Mouse (Mus musculus) embryo, embryonic 11.5 days (tissue): ENCODE results near the gene Atp8b3.

Experiments used
- DNase-seq: peaks from one replicate; pipeline ENCODE4 v3.0.0-alpha.2; 2012; ENCODE audit warnings: low read depth, low spot score

Atp8b3 gene

DNA sequence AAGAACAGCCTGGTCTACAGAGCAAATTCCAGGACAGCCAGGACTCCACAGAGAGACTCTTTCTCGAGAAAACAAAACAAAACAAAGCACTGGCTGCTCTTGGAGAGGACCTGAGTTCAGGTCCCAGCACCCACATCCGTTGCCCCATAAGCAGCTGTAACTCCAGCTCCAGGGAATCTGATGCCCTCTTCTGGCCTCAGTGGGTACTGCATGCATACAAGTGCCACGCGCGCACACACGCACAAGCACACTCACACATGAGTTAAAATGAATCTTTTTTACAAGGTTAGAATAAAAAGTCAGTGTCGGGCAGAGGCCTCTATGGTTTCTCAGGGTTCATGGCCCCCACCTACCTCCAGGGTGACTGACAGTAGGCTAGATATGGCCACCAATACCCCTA lies 15.6 kb downstream of the Atp8b3 start:
- DNase-seq, result no peak

DNA sequence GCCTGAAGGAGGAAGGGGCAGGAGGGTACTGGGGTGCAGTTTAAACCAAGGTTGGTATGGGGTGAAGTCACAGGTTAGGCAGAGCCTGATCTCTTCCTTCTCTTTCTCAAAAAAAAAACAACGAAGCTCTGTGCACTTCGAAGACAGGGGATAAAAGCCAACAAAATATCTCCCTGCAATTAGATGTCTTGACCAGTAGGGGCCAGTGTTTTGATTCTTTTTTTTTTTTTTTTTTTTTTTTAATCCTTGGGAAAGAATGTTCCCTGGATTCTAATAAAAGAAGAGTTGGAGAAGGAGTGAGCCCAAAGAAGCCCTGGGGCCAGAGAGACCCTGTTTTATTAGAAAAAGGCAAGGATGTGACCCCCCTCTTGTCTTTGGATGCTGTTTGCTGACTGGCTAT lies 19.6 kb downstream of the Atp8b3 start:
- DNase-seq, result no peak

DNA sequence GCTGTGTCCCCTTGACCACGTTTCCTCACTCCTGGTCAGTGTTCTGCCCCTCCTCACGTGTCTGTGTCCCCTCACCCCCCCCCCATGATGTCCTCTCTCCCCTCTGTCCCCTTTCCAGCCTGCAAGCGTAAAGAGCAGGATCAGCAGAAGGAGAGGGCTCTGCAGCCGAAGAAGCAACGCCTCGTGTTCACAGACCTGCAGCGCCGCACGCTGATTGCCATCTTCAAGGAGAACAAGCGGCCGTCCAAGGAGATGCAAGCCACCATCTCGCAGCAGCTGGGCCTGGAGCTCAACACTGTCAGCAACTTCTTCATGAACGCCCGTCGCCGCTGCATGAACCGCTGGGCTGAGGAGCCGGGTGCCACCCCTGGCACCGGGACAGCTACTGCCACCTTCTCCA lies 25.2 kb downstream of the Atp8b3 start:
- DNase-seq, result no peak

DNA sequence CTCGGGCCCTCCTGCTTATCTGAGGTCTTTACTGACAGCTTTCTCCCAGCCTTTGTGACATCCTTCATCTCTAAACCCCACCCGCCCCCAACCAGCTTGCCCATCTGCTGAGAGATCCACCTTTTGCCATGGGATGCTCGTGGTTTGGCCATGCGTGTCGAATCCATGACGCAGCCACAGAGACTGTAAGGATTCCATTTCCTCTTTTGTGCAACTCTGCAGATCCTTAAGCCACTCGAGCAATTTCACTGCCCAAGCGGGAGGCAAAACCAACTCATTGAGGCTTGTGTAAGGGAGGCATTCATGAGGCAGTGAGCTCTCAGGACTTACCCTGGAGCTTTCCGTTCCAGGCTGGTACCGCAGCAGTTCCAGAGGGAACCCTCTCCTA lies 28.7 kb downstream of the Atp8b3 start:
- DNase-seq, result no peak

DNA sequence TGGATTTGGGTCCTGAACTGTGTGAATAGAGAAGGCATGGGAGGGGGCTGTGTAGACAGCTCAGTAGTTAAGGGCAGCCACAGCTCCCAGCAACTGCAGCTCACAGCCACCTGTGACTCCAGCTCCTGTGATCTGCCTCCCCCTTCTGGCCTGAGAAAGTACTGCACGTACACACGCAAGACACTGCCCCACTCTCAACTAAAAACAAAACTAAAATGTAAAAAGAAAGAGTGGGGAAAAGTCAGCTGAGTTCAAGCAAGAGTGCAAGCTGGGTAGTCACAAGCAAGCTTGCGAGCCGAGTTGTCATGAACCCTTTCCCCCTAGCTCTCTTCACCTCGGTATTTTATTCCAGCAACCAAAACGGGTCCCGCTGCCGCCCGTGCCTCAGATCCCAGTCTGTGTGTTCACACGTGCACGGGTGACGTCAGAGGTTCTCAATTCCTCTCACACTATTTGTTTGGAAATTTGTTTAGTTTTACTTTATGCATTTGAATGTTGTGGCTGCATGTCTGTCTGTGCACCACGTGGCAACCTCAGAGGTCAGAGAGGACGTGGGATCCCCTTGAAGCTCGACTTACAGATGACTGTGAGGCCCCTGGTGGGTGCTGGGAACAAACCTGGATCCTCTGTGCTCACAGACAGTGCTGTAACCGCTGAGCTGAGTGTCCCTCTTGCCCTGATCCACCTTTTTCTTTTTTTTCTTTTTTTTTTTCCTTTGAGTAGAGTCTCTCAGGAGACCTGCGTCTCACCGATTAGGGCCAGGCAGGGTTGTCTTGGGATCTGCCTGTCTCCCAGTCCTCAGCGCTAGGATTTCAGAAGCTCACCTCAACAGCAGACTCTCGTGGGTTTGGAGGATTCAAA lies 29.3 kb downstream of the Atp8b3 start:
- DNase-seq, result peak; percentile 68

DNA sequence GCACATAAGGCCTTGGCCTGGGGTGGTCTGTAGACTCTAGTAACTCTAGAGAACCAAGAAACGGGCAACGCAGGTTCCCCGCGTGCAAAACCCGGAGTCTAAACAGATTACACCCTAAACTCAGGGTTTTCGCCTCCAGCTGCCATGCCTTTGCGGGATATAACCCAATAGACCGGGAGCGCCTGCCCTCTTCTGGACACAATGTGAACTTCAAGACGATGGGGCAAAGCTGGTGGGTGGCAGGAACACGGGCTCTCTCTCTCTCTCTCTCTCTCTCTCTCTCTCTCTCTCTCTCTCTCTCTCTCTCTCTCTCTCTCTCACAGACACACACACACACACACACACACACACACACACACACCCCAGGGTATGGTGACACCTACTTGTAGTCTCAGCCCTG lies 32.7 kb downstream of the Atp8b3 start:
- DNase-seq, result peak; percentile 66

DNA sequence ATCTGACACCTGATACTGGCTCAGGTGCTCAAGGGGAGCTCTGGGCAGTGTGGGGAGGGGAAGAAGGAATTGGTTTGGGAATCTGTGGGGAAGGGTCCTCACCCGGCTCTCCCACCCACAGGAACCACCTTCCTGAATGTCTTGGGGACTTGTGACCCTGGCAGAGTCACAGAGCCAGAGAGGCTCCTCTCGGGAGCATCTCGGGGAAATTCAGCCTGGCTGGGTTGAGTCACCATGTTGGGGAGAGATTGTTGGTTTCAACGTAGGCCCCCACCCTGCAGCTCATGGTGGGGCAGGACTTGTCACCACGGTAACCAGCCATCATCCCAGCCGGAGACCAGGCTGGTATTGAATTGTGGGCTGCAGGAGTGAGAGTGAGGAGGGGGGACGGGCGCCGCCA lies 34.2 kb downstream of the Atp8b3 start:
- no peak for DNase-seq

DNA sequence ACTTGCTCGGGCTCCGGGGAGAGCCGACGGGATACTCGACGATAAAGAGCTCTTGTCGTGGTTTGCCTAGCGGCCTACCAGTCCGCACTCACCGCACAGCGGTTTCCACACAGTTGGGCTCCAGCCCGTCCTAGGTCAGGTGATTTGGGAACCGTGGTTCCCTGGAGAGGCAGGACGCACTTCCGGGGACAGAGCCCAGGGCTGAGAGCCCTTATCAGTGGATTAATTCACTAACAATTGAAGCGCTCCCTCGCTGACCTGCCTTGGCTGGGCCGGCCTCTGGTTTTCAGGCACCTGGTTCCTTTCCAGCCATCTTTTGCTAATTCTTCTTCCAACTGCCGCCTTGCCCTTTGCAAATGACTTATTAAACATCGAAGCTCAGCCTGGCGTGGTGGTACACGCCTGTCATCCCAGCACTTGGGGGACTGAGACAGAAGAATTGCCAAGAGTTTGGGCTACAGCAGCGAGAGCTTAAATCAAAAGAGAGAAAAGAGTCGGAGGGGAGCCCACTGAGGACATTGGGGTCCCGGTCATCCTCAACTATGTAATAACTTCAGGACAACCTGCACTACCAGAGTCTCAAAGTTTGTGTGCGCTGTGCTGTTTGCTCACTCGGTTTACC lies 35.2 kb downstream of the Atp8b3 start:
- DNase-seq, result no peak

DNA sequence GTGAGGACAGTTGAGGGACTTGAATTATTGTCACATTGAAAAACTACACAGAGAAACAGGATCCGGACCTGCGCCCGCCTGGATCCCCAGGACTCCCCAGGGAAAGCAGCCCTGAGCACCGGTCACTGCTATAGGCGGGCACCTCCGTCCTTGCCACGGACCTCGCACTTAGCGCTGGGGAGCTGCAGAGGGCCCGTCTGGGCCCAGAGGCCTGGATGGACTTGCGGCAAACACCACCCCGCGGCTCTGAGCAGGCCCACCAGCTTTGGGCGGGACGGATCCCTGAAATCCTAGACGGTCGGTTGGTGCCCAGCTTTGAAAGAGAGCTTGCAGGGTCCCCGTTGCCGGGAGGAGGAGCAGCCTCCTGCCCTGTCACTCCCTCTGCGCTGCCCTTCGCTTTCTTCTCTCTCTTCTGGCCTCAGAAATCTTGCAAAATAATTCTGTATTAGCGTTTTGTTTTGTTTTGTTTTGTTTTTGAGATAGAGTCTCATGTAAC lies 36.1 kb downstream of the Atp8b3 start:
- DNase-seq, result no peak

DNA sequence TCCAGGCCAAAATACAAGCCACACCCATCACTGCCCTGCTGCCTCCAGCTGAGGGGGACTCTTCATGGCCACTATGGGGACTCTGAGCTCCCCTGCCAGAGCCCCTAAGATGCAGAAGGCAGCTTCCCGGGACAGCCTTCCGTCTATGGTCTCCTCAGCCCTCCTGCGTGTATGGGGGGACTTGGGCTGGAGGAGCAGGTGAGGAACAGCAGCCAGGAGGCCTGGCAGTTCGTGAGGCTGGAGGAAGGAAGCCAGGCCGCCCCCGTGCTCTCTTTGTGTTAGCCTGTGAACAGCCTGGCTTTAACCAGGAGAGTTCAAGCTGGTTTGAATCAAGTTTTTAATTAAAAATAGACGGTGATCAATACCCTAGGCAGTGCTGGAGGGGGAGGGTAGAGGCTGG lies 36.6 kb downstream of the Atp8b3 start:
- no peak for DNase-seq

DNA sequence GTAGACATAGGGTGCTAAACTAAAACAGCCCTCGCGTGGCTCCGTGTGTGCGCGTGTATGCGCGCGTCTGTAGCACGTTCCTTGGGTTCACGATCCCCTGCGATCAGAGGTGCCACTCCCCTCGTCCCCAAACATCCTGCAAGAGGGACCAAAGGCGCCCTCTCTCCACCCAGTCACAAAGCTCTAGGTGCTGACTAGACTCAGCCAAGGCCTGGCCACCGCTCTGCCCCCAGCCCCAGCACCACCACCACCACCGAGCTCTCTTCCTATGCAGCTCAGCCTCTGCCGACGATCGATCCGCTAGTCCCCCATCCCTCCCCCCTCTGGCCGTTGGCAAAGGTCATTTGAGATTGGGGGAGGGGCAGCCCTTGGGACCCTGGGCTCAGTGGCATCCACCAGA lies 42.5 kb downstream of the Atp8b3 start:
- DNase-seq, result no peak

DNA sequence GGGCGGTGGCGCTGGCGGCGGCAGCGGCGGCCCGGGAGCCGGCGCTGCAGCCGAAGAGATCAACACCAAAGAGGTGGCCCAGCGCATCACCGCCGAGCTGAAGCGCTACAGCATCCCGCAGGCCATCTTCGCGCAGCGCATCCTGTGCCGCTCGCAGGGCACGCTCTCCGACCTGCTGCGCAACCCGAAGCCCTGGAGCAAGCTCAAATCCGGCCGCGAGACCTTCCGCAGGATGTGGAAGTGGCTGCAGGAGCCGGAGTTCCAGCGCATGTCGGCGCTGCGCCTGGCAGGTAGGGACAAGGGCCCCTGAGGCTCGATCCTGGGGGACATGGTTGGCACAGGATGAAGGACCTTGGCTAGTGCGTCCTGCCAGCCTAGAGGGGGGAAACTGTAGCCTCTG lies 43.0 kb downstream of the Atp8b3 start:
- no peak for DNase-seq

DNA sequence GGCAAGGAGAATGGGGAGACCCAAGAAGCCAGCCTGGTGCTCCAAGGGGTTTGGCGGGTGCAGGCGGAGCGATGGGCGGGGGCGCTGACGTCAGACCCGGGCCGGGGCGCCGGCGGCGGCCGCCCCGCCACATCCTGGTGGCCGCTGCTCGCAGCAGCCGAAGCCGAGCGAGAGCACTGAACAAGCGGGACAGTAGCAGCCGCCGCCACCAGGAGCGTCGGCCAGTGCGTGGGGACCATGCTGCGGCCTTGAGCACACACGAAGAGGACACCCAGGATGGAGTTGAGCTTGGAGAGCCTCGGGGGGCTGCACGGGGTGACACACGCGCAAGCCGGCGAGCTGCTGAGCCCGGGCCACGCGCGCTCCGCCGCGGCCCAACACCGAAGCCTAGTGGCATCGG lies 44.2 kb downstream of the Atp8b3 start, which contains the start of gene Onecut3:
TSS of gene Onecut3 (plus strand) at position 104 of the 400 bp plus-strand sequence.
- DNase-seq, result no peak

DNA sequence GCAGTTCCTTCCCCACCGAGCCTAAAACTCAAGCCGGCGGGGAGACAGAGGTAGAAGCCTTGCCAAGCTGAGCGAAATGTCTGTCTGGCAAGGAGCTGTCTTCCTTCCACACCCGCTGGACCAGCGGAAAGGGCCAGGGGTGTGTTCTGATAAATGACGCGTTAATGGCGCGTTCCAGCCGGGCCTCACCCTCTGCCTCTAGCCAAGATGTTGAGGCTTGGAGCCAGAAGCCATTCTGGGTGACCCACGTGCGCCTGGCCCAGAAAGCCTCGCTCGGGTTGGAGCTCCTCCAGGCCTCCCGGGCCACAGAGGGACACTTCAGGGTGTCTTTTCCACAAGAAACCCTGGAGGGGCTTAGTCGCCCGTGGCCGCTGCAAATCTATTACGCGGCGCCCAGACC lies 48.9 kb downstream of the Atp8b3 start:
- DNase-seq, result no peak

DNA sequence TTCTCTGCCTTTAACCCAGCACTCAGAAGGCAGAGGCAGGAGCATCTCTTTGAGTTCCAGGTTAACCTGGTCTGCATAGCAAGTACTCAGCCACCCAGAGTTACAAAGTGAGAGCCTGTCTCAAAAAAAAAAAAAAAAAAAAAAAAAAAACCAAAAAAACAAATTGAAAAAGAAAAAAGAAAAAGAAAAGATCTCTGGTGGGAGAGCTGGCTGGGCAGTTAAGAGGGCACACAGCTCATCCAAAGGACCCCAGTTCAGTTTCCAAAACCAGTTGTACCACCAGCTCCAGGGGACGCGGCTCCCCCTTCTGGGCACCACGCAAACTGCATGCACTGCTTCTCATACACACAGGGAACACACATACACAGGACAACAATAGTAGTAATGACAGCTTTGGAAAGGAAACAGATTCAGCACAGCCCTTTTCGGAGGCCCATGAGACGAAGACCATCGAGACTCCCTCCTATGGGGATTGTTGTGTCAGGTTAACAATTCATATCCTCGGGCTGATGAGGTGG lies 52.0 kb downstream of the Atp8b3 start:
- no peak for DNase-seq

DNA sequence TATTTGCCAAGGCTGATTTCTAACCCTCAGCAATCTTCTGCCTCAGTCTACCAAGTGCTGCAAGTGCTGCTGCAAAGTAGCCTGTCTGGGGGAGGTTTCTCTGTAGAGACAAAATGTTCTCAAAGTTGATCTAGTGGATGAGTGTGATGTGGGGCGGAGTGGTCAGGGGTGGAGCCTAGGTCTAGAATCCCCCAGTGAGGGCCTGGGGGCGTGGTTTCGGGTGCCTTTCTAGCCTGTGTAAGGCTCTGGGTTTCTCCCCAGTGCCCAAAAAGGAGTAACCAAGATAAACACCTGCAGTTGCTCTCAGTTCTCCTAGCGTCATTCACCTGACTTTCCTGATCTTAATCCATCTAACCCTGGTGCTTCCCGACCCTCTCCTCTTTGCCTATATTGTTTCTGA lies 57.9 kb downstream of the Atp8b3 start:
- no peak for DNase-seq

DNA sequence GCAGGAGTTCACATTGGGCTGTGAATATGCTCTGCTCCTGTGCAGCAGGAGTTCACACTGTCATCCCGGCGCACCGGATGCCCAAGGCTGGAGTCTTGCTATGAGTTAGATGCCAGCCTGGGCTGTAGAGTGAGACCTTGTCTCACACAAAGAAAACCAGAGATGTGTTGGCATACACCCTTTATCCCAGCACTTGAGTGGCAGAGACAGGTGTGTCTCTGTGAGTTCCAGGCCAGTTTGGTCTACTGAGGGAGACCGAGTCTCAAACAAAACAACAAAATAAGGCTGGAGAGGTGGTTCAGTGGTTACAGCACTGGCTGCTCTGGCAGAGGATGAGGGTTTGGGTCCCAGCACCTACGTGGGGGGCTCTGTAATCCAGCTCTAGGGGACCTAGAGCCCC lies 60.4 kb downstream of the Atp8b3 start:
- no peak for DNase-seq

DNA sequence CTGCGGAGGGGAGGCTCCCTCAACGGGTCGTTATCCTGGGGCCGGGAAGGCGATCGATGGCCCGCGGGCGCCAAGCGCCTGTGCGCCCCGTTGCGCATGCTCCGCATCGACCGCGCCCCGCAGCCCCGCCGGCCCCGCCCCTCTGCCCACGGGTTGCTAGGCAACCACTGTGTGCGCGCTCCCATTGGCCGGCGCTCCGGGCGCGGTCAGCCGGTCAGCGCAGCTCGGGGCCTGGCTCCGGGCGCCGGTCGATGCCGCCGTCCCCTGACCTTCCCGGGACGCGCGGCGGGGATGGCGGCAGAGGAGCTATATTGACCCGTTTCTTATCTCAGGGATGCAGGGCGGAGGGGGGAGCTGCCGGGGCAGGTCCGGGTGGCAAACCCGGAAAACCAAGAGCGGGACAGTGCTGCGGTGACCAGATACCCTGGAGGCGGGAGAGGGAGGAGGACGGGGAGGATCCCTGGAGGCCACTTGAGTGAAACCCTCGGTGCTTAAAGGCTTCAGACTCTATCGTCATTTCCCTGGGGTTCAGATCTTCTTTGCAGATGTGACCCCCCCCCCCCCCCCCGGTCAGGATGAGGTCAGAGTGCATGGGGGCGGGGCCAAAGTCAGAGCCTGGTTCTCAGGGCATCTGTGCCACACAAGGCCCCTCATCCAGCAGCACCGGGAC lies 63.5 kb downstream of the Atp8b3 start:
- peak; percentile 80 for DNase-seq
